Mouse (Mus musculus): Measurements from ENCODE around the gene Pef1.

DNA sequence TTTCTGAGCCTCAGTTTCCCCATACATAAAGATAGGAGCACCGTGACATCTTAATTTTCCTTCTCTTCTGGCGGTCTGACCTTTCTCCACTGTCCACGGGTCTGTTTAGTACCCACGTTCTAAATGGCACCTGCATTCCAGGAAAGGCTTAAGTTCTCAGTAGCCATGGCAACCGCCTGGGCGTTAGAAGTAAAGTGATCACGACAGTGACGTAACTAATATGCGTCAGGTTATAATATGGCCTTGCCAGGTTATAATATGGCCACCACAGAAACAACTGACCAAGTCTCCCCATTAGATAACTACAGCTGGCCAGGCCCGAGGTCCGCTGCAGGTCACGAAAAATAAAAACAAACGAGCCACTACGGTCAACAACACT is 4.7 kb downstream of the Pef1 start:
- TF ChIP-seq HCFC1 (IDR thresholded peaks at IDR 0.05; ENCODE audit: borderline replicate concordance, insufficient read depth, low read length) (peak; percentile 43; the same call in 1 of the 2 replicates), CHD2 (IDR thresholded peaks at IDR 0.05; ENCODE audit: low read depth, low read length) (no peak), ZC3H11A (IDR thresholded peaks at IDR 0.05; ENCODE audit: borderline replicate concordance, low read depth, low read length) (no peak), MAFK (IDR thresholded peaks at IDR 0.05; ENCODE audit: insufficient read depth, low read depth, low read length) (no peak), ZNF384 (IDR thresholded peaks at IDR 0.05; ENCODE audit: low read depth, low read length) (no peak)
